Mouse (Mus musculus) cerebellum, adult 2 months (tissue): ENCODE results near the gene M1ap. TPM values are rescaled to one million over a fixed set of nuclear protein-coding genes. Genes with fewer than 3 reads are reported as not detected.
A peak's percentile ranks its signal among the peaks of the same experiment; 100 is the strongest.

Source experiments
- DNase-seq, 2 experiments: peaks; one replicate each; pipeline ENCODE4 v3.0.0; 2021
- H3K27ac ChIP-seq: fragments of 200-500 bp; 2 replicates; pipeline ENCODE4 v1.5.1; 2012; ENCODE audit warnings: low read length, control low read depth, inconsistent platforms; ENCODE audit not compliant: insufficient read depth
- H3K27me3 ChIP-seq: fragments of 200-500 bp; 2 replicates; pipeline ENCODE4 v1.6.1; 2012; ENCODE audit warnings: inconsistent platforms, mild to moderate bottlenecking, low read length, moderate library complexity; ENCODE audit not compliant: control insufficient read depth, insufficient read depth
- H3K4me1 ChIP-seq: fragments of 200-500 bp; 2 replicates; pipeline ENCODE4 v1.6.1; 2011; ENCODE audit warnings: low read length; ENCODE audit not compliant: control insufficient read depth, insufficient read depth
- H3K4me3 ChIP-seq: fragments of 200-500 bp; replicated peaks from 2 replicates; pipeline ENCODE3; 2011; ENCODE audit warnings: mild to moderate bottlenecking, low read depth, low read length, control low read depth; ENCODE audit not compliant: insufficient read depth
- CTCF ChIP-seq: fragments of 200-500 bp; IDR thresholded peaks from 2 replicates; pipeline ENCODE4 v1.5.1; 2011; ENCODE audit warnings: low read depth, mild to moderate bottlenecking, control low read depth, low read length, moderate library complexity, borderline replicate concordance; ENCODE audit not compliant: insufficient read depth
- POLR2A ChIP-seq: fragments of 200-500 bp; IDR thresholded peaks from 2 replicates; pipeline ENCODE4 v1.6.1; 2011; ENCODE audit warnings: low read length, control low read depth, borderline replicate concordance; ENCODE audit not compliant: insufficient read depth
- WGBS: fragments of 180-500 bp; shearing (Covaris S2); methylation state at CpG from one replicate; pipeline ENCODE4 v1.1.7; 2018; 5-methylcytosine and 5-hydroxymethylcytosine counted together
- polyA plus RNA-seq: library from polyadenylated mRNA; depleted of rRNA; stranded (reverse); fragments of >200 nt; gene quantifications from 2 replicates; pipeline ENCODE4 v1.2.3, GENCODE M21; 2012

M1ap gene
- polyA plus RNA-seq, 1 experiment: 0.21 TPM

DNA sequence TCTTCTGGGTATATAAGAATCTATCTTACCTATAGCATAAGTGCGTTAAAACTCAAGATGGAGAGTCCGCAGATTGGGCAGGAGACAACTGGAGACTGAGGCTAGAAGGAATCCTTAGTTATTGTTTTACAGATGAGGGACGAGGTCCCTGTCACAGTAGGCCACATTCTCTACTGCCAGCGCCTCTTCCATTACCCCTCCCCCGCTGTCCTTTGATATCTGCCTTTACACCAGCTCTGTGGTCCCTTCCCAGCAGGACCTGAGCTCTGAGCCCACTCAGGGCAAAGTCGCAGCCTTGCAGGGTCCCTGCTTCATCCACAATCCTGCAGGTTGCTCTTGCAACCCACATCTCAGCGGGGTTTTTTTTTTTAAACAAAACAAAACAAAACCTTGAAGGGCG is 121.5 kb downstream of the M1ap start:
- Histone ChIP-seq H3K27me3 (peaks cover 14% of the 10 kb centered on the region; the same call in 1 of the 2 replicates), H3K4me1 (no peaks in the 10 kb centered on the region), H3K4me3 (no peak overlapping the region), H3K27ac (no peak overlapping the region)
- TF ChIP-seq POLR2A: no peak
- no peak for TF ChIP-seq CTCF
- no peak for DNase-seq
- WGBS: 14% methylated on average over 8 of the region's 8 CpGs

- Histone ChIP-seq H3K4me3 (no peak overlapping the region), H3K27me3 (peaks cover 13% of the 10 kb centered on the region; the same call in 1 of the 2 replicates), H3K27ac (no peak overlapping the region), H3K4me1 (no peaks in the 10 kb centered on the region)
- TF ChIP-seq POLR2A: no peak
- no peak for TF ChIP-seq CTCF
- peak in 1 of 2 experiments; percentile 32 for DNase-seq
- under 1% methylated on average over 81 of the region's 81 CpGs for WGBS
Observed at GRCm38 (mm10) chr6:83068706-83069487, 122.2 kb downstream of the M1ap start.

DNA sequence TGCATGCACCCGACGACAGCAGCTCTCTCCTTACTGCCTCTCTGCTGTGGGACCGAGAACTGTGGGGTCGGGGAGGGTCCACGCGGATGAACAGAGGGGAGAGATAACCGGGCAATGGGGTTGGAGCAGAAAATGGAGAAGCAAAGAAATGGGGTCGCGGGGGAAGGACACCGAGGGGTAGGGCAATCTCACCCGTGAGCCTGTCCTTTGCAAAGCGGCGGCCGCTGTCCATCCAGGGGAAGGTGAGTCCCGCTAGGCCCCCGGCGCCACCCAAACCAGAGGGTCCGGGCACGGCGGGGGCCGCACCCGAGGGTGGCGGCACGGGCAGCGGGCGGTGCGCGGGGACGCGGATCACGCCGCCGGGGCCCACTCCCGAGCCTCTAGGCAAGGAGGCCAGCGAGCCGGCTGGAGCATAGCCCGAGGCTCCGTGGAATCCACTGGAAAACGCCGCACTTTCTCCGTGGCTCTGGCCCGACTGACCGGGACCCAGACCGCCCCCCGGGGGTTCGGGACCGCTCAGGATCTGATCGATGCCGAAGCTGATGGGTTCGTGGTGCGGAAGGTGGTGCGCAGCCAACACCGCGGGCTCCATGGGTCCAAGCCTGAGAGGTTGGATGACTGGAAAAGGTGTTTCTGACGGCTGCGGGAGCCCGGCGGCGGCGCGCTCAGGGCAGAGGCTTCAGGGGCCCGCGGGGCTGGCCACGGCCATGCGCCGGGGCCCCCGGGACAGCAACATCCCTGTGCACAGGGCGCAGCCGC is 123.0 kb downstream of the M1ap start:
- Histone ChIP-seq H3K4me1 (no peaks in the 10 kb centered on the region), H3K27ac (no peak overlapping the region), H3K4me3 (no peak overlapping the region), H3K27me3 (peaks cover 13% of the 10 kb centered on the region; the same call in 1 of the 2 replicates)
- peak in 1 of 2 experiments; percentile 41 for DNase-seq
- TF ChIP-seq POLR2A (no peak), CTCF (no peak)
- WGBS: under 1% methylated on average over 64 of the region's 69 CpGs

DNA sequence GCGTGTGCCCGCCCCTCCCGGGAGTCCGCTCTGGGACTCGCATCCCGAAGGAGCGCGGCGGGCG is 123.4 kb downstream of the M1ap start, which contains the start of gene Tlx2:
Gene Tlx2 (minus strand): TSS at position 47 of the 64 bp plus-strand sequence.
- Histone ChIP-seq H3K27ac (no peak within 1 kb of the TSS), H3K4me3 (no peak within 1 kb of the TSS), H3K4me1 (no peaks in the 10 kb centered on the region), H3K27me3 (peaks cover 13% of the 10 kb centered on the region; the same call in 1 of the 2 replicates)
- under 1% methylated on average over 10 of the region's 10 CpGs for WGBS
- no peak for TF ChIP-seq POLR2A
- TF ChIP-seq CTCF: no peak
- peak in 1 of 2 experiments; percentile 27 for DNase-seq

DNA sequence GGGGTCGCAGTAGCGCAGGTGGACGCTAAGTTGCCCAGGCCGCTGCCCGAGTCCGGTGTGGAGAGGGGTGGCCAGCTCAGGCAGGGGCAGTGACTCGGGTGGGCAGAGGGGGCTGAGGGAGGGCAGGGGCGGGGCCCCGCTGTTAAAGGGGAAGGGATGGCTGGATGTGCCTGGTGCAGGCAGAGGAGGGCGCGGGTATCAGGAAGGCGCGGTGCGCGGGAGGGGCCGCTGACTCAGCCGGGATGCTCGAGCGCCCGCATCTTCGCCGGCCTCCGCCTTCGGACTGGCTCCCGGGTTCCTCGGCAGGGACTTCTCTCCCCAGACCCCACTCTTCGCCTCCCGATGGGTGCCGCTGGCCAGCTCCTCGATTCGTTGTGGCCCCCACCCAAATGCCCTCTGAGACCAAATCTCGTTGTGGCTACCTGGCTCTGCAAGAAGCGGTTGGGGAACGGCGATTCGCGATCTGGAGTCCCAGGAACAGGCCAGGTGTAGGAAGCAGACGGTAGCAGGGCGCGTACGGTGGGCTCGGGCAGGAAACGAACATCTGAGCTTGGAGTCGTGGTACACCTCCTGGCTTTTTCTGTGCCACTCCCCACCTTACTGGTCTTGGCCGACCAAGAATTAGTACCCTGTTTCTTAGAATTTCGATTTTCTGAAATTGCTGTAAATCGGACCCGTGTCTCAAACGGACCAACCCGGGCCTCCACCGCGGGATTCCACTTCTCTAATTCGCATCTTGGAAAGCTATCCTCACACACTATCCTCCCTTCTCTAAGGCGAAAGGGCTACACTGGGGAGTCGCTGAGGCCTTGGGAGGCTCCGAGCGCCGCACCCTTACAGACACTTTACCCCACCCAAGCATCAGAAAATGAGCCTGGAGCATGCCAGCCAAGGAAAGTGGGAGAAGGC is 123.9 kb downstream of the M1ap start:
- peaks cover 13% of the 10 kb centered on the region; the same call in 1 of the 2 replicates for H3K27me3 ChIP-seq
- no peak overlapping the region for H3K4me3 ChIP-seq
- no peaks in the 10 kb centered on the region for H3K4me1 ChIP-seq
- DNase-seq: peak; percentile 37 to 74
- H3K27ac ChIP-seq: no peak overlapping the region
- TF ChIP-seq CTCF (no peak), POLR2A (no peak)
- 2% methylated on average over 53 of the region's 58 CpGs for WGBS

- no peak overlapping the region for H3K27ac ChIP-seq
- no peak for TF ChIP-seq CTCF
- no peak for TF ChIP-seq POLR2A
- H3K4me3 ChIP-seq: no peak overlapping the region
- no peak for DNase-seq
- WGBS: 1% methylated on average over 24 of the region's 24 CpGs
- H3K27me3 ChIP-seq: peaks cover 13% of the 10 kb centered on the region; the same call in 1 of the 2 replicates
- H3K4me1 ChIP-seq: no peaks in the 10 kb centered on the region
Observed at GRCm38 (mm10) chr6:83071220-83071619, 124.5 kb downstream of the M1ap start.

DNA sequence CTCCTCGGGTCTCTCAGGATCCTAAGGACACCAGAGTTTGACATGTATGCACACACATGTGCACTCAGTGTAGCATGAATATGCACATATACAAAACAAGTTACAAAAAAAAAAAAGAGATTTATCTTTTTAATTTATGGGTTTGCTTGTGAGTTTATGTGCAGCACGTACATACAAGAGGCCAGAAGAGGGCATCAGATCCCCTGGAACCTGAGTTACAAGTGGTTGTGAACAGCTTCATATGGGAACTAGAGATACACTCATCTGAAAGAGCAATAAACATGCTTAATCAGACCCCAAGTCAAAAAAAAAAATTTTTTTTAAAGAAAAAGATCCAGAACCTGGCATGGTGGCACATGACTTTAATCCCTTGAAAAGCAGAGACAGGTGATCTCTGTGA is 128.3 kb downstream of the M1ap start:
- WGBS: 19% methylated on average over 2 of the region's 2 CpGs
- DNase-seq: no peak
- H3K27me3 ChIP-seq: peaks cover 7% of the 10 kb centered on the region; the same call in 1 of the 2 replicates

More for the DNA sequence above, 128.3 kb downstream of the M1ap start:
- Histone ChIP-seq H3K4me1 (peaks cover 2% of the 10 kb centered on the region; the same call in 1 of the 2 replicates), H3K4me3 (no peak overlapping the region), H3K27ac (no peak overlapping the region)
- TF ChIP-seq POLR2A (no peak), CTCF (no peak)
